Mouse (Mus musculus) olfactory bulb, adult 2 months (tissue): ENCODE measurements around the gene Gzmm.

Source experiments
- CTCF ChIP-seq: fragments of 200-500 bp; IDR thresholded peaks from 2 replicates; pipeline ENCODE4 v1.5.1; 2012; ENCODE audit warnings: low read depth, mild to moderate bottlenecking, low read length, moderate library complexity; ENCODE audit not compliant: insufficient read depth
- POLR2A ChIP-seq: fragments of 200-500 bp; IDR thresholded peaks from 2 replicates; pipeline ENCODE4 v1.6.1; 2012; ENCODE audit warnings: mild to moderate bottlenecking, low read depth, low read length, moderate library complexity; ENCODE audit not compliant: insufficient read depth

- TF ChIP-seq CTCF, result no peak
- no peak for TF ChIP-seq POLR2A
These were observed 2.1 kb upstream of the Gzmm start for GRCm38 (mm10) chr10:79686691-79687090.
